Mouse (Mus musculus): ENCODE data around the gene Rd3.

DNA sequence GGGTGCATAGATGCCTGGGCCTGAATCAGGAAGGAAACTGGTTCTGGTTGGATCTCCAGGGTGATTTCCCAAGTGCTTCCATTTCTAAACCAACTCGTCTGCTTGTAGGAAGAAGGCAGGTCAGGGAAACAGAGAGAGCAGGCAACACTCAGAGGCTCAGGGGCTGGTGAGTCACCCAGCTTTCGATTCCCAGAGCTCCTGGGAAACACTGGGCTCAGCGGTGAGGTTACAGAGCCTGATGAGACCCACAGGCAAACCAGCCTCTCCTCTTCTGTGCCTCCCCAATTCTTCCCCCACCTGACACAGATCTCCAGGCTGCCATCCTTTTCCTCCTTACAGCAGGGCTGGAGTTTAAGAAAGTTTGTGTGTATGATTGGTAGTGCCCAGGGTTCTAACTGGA lies 13.8 kb upstream of the Rd3 start:
- TF ChIP-seq CTCF (conservative IDR thresholded peaks at IDR 0.05 in 1 of 2, IDR thresholded peaks at IDR 0.05 in 1 of 2; ENCODE audit: low read depth in 2 of 2, low read length in 2 of 2) (no peak), MAFK (IDR thresholded peaks at IDR 0.05; ENCODE audit: insufficient replicate concordance, low read length) (no peak)

Data from CH12.LX (cell line).